Mouse (Mus musculus) adrenal gland (tissue): Measurements from ENCODE around the gene Ptgs1.

Experiments
- intact Hi-C: fragments of 180-260 bp; cut with DNase I; formaldehyde crosslinking; loops from one replicate; pipeline ENCODE4 v1.15.1; 2025

The Ptgs1 gene

GRCm38 (mm10) chr2:36243892-36244309 lies 13.7 kb downstream of the Ptgs1 start:
- intact Hi-C loops, result no loop called here

- intact Hi-C loops, result no loop called here
These were observed 14.5 kb downstream of the Ptgs1 start for GRCm38 (mm10) chr2:36244705-36245104.

- intact Hi-C loops, result no loop called here
These were observed 17.7 kb downstream of the Ptgs1 start for GRCm38 (mm10) chr2:36247964-36248363.

- intact Hi-C loops, result no loop called here
These were observed 20.9 kb downstream of the Ptgs1 start for GRCm38 (mm10) chr2:36251156-36251555.

- intact Hi-C loops, result no loop called here
These were observed 22.3 kb downstream of the Ptgs1 start for GRCm38 (mm10) chr2:36252505-36252904.

- intact Hi-C loops, result no loop called here
These were observed 24.2 kb downstream of the Ptgs1 start for GRCm38 (mm10) chr2:36254445-36254844.

GRCm38 (mm10) chr2:36256931-36257330 lies 26.7 kb downstream of the Ptgs1 start:
- intact Hi-C loops, result no loop called here

GRCm38 (mm10) chr2:36259382-36259781 lies 29.2 kb downstream of the Ptgs1 start:
- intact Hi-C loops, result no loop called here

GRCm38 (mm10) chr2:36259798-36260540 lies 29.7 kb downstream of the Ptgs1 start:
- intact Hi-C loops, result no loop called here

- intact Hi-C loops, result no loop called here
These were observed 31.8 kb downstream of the Ptgs1 start for GRCm38 (mm10) chr2:36262025-36262424.

GRCm38 (mm10) chr2:36269458-36269857 lies 39.2 kb downstream of the Ptgs1 start:
- intact Hi-C loops, result no loop called here

GRCm38 (mm10) chr2:36270186-36270585 lies 40.0 kb downstream of the Ptgs1 start:
- intact Hi-C loops, result no loop called here

- intact Hi-C loops, result no loop called here
These were observed 40.9 kb downstream of the Ptgs1 start for GRCm38 (mm10) chr2:36271085-36271484.

GRCm38 (mm10) chr2:36272288-36272950 lies 42.2 kb downstream of the Ptgs1 start:
- intact Hi-C loops, result no loop called here

GRCm38 (mm10) chr2:36276454-36276853 lies 46.2 kb downstream of the Ptgs1 start:
- intact Hi-C loops, result loop anchor here (5.0 kb wide), 2 partner anchors 64 to 269 kb away; no protein-coding TSS in a partner anchor

GRCm38 (mm10) chr2:36278760-36279159 lies 48.5 kb downstream of the Ptgs1 start:
- intact Hi-C loops, result loop anchor here (5.0 kb wide), 2 partner anchors 66 to 271 kb away; no protein-coding TSS in a partner anchor

GRCm38 (mm10) chr2:36281138-36281537 lies 50.9 kb downstream of the Ptgs1 start:
- intact Hi-C loops, result no loop called here

GRCm38 (mm10) chr2:36282301-36282700 lies 52.1 kb downstream of the Ptgs1 start:
- intact Hi-C loops, result no loop called here
